Mouse (Mus musculus) gastrocnemius, postnatal 36 days (tissue): ENCODE results near the gene Ipcef1. TPM values are rescaled to one million over a fixed set of nuclear protein-coding genes. Genes with fewer than 3 reads are reported as not detected.
"Not testable (repeated sequence)": the region's sequence is repeated elsewhere in the genome, so short reads cannot be mapped to it uniquely, and the experiment has no call there.

Experiments
- DNase-seq, 2 experiments: peaks; one replicate each; pipeline ENCODE4 v3.0.0; 2022
- intact Hi-C: fragments of 180-260 bp; cut with DNase I; formaldehyde crosslinking; loops from one replicate; pipeline ENCODE4 v1.15.1; 2025
- total RNA-seq, 2 experiments: library from RNA; stranded (reverse); gene quantifications; 2 replicates each; pipeline ENCODE4 v1.2.3; 2021

Gene Ipcef1
- total RNA-seq, 2 experiments from 2014 or later = 0.05 to 0.10 TPM

DNA sequence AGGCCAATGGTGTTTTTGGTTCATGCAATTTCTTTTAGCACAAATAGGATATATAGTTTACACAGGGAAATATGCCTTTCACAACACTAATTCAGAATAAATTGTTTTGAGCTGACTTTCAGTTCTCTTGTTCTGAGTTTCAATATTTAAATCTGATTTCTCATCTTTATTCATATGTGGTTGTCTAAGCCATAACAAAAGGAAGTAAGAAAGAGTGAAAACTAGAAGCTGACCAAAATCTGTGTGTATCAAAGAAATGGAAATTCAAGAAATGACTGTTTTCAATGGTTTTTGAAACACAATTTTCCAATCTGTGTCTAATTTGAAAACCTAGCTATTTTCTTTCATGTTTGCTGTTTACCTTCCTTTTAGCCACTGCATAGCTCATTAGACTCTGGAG is 11.2 kb downstream of the Ipcef1 start:
- DNase-seq = no peak
- intact Hi-C loops = no loop called here

DNA sequence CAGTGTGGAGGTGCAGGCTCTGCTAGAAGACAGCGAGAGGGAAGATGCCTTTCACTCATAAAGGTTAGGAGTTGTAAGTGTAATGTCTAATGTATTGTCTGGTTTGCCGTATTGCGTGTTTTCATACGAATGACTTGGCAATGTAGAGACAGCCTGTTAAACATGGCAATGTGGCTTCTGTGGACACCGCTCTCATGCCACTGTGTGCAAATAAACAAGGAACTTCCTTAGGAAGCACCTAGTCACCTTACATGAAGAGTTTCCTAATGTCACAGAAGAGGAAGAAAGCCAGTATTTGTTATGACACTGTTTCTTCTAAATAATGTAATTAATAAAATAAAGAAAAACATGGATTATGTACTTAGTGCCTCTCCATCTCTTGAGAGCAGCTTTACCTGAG is 15.1 kb downstream of the Ipcef1 start:
- DNase-seq = no peak
- intact Hi-C loops = no loop called here

DNA sequence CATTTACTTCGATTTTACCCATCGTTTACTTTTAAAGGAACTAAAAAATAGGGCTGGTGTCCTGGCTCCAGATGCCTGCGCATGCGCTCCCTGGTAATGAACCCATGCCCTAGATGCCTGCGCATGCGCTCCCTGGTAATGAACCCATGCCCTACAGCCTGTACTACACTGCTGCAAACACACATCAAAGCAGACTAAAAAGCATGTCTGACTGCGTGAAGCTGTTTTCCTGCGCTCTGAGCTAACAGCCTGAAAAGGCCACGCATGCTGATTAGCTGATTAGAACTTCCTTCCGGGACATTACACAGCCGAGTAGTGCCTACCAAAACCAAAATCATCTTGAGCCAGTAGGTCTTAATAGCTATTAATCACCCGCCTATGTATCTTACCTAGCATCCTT is 16.7 kb downstream of the Ipcef1 start:
- intact Hi-C loops = no loop called here
- no peak for DNase-seq

DNA sequence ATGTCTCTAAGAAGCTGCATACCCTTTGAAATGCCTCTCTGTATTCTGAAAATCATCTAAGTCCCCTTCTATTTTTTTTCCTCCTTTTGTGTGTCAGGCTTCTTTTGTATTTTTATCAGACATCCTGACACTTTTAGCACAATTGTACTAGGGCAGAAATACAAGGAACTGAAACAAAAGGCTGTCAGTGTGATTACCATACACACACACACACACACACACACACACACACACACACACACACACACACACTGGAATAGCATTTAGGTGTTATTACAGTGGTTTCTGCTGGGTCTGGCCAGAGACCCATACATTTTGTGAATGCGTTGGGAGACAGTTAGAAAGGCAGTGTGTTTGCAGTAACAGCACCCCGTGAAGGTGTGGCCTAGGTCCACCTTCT is 18.8 kb downstream of the Ipcef1 start:
- DNase-seq = no peak
- intact Hi-C loops = no loop called here

DNA sequence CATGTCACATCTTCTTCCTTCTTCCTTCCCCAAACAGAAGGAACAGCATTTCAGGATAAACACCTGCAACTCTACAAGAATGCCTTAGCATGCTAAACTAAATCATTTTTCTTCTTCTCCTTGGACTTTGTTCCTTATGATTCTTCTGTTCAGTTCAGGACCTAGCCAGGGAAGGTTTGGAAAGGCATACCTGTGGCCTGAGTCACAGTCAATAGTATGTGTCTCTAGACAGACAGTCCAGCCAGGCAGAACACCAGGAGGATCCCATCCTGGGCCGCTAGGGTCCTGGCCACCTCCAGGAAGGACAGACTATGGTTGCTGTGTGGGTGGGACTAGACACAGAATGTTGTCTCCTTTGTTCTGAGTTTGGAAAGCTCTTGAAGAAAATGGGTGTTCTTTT is 27.2 kb downstream of the Ipcef1 start:
- intact Hi-C loops = no loop called here
- DNase-seq = no peak

DNA sequence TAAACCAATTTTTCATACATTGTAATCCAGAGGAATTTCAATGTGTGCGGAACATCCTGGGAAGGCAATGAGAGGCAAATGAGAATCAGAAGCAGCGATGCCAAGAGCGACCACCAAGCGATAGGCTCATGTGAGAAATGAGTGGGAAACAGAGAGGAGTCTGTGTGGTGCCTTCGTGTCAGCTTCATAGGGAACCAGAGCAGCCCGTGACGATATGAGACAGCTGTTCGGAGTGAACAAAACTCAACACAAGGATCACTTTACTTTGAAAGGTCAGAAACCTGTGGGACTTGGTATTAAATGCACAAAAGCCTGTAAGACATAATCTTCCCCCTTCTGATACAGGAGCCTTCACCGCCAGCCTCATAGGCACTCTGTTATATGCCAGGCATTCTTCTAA is 31.7 kb downstream of the Ipcef1 start:
- no peak for DNase-seq
- intact Hi-C loops = no loop called here

DNA sequence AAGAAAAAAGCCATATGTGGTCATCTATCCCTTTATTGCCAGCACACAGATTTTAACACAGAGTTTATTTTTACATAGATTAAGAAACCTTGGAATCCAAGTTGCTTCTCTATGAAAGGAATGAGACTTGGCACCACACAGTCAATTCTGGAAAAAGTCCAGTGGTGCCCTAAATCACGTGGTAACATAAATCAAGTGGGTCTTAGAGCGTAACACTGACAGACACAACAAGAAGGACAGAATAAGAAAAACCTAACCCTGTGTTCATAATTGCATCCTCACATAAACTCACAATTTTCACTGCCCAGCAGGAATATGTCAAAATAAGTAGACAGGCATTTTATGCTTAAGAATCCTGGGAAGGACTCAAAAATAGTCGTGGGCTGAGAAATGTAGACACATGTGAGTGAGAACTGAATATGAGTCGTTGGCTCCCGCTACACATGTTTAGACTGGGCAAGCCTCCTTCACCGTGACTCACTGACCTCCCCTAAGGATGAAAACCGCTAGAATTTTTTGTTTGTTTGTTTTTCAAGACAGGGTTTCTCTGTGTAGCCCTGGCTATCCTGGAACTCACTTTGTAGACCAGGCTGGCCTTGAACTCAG is 32.4 kb downstream of the Ipcef1 start:
- intact Hi-C loops = no loop called here
- DNase-seq = no peak

DNA sequence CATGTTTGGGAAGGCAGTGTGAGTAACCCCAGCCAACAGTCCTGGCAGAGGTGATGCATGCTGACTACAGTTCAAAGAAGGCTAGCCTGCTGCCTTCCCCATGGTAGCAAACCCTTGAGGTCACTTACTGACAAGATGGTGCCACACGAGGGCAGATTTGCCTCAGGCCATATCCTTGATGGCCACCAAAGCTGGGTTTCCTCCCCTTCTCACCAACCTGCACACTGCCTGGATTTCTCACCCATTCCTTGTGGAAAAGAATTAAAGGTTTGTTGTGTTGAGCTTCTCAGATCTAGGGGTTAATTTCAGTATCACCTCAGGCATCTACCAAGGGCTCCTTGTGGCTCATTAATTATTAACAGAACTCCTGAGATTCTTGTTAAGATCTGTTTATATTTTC is 37.1 kb downstream of the Ipcef1 start:
- DNase-seq = no peak
- intact Hi-C loops = no loop called here

DNA sequence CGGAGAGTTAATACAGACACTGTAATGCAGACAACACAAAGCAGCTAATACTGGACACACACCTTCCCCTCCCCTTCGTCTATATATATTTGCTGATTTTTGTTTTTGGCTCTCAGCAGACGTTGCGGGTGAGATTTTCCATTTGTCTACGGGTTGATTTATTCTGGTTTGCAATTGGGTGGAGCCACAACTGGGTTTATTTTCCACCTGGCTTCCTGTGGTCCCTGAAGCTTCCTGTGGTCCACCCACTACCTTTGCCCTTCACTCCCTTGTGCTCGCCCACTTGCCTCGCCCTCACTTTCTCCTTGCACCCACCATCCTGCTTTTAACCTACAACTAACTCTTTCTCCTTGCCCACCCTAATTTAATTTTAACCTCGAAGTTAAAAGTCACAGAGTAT is 41.7 kb downstream of the Ipcef1 start:
- no peak for DNase-seq
- intact Hi-C loops = no loop called here

DNA sequence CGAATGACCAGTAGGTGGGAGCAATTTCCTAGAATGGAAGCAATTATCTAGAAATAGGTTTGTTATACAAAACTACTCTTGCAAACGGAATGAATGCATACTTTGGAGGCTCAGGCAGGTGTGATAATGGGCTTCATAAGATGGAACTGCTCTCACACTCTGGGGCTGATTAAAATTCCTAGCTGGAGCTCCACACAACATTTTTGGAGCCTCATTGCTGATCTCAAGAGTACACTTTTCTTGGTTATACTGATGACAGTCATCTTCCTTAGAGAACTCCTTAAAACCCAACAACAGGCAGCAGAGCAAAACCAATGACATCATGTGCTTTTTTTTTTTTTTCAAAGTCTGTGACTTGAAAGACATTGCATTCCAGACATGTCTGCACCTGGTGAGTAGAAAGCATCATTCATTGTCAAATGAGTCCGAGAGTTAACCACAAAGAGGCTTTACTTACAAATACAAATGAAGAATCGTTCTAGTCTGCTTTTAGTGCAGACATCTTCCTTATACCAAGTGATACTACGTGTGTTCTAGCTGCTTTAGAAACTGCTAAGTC is 47.2 kb downstream of the Ipcef1 start:
- DNase-seq = no peak
- intact Hi-C loops = loop anchor here (10.0 kb wide), 1 partner anchor 120 kb away; no protein-coding TSS in a partner anchor

DNA sequence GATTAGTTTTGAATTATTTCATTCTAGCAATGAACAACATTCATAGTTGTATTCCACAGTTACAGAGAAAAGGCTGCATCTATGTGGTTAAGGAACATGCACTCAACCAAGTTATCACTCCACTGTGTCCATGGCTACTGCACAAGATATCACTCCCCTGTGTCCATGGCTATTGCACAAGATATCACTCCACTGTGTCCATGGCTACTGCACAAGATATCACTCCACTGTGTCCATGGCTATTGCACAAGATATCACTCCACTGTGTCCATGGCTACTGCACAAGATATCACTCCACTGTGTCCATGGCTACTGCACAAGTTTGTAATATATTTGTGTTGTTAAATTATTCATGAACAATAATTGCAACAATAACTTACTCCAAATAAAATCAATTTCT is 48.4 kb downstream of the Ipcef1 start:
- not testable (repeated sequence) for DNase-seq
- intact Hi-C loops = loop anchor here (10.0 kb wide), 1 partner anchor 119 kb away; no protein-coding TSS in a partner anchor

DNA sequence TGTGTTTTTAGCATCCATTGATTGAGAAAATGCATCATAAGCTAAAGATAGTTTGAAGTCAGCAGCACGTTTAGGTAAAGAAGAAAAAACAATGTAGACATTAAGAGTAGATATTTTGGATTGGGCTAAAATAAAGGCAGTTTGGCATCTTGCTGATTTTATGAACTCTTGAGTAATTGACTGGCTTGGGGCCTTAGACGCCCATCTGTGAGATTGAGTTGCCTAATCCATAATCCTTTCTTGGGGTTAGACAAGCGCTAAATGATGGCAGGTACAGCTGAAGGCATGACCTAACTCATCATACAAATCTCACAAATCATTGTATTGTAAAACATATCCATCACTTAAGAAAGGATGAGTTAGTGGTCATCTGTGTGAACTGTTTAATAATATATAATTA is 52.9 kb downstream of the Ipcef1 start:
- DNase-seq = no peak
- intact Hi-C loops = no loop called here

DNA sequence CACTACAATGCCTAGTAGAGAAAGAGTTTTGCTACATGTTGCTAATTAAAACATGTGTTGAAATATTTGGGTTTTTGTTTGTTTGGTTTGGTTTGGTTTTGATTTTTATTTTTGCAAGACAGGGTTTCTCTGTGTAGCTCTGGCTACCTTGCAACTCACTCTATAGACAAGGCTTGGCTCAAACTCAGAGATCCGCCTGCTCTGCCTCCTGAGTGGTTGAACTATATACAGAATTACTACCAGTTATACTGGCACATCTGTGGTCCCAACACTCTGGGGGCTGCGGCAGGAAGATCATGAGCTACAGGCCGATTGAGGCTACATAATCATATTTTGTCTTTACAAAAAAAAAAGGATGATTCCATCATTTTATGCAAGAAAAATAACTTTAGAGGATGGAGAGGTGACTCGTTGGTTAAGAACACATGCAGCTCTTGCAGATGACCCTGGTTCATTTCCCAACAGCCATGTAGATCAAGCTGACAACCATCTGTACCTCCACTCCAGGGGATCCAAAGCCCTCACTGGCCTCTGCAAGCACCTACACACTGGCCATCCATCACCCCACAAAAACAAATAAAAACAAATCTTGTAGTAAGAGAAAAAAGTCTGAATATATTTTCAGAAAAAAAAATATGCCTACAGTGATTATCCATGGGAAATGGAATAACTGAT is 53.6 kb downstream of the Ipcef1 start:
- DNase-seq = no peak
- intact Hi-C loops = no loop called here

DNA sequence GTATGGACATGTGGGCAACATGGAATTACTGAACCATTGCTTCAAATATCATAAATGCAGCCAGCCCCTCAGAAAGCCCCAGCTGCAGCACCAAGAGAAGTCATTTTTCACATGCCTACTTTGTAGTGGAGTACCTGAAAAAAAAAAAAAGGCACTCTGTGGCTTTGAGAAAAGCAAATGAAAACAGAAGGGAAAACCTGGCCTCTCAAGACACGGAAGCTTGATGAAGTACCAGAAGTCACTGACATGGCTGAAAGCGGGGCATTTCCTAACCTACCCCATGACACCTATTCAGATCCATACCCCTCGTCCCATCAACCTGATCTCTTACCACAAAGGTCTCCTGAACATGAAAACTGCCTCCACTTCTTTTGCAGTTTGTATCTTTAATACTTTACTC is 55.4 kb downstream of the Ipcef1 start:
- DNase-seq = no peak
- intact Hi-C loops = no loop called here

DNA sequence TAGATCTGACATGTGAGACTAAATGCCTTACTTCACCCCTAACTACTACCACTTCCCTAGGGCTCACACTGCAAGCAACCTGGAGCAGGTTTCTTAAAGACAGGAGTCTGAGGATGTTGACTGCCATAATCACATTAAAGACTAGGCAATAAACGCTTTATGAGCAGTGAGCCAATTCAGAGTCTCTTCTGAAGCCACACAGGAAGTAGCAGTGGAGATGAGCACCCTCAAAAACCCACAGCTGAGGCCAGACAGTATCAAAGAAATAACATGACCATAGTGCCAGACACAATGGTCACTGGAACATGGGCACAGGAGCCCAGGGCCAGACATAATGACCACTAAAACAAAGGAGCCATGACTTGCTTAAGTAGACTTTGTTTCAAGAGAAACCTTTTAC is 63.7 kb downstream of the Ipcef1 start:
- intact Hi-C loops = no loop called here
- DNase-seq = no peak

DNA sequence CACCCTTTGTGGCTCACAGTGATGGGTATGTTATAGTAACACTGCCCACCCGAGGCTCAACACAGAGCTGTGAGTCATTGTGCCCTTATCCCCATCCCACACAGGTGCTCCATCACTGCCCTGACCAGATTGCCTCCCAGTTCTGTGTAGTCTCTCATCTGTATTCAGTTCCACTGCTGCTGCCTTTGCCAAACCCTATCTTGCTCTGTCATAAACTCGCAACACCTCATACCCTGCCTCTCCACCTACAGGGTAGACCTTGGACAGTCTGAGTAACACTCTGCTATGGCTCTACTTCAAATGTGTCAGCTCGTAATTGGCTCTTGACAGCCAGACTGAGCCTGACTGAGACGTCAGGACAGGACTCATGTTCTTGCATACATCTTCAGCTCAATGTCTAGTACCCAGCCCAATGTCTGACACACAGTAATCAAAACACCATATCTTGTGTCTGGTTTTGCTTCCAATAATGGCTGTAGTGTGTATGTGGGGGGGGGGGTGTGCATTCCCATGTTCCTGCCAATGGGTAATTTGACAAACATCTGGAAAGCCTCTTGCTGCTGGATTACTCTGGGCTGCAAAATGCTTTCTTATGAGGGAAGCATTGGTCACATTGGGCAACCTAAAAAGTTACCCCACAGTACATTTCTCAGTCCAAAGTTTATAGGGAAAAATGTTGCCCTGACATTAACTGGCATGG is 64.7 kb downstream of the Ipcef1 start:
- no peak for DNase-seq
- intact Hi-C loops = no loop called here

DNA sequence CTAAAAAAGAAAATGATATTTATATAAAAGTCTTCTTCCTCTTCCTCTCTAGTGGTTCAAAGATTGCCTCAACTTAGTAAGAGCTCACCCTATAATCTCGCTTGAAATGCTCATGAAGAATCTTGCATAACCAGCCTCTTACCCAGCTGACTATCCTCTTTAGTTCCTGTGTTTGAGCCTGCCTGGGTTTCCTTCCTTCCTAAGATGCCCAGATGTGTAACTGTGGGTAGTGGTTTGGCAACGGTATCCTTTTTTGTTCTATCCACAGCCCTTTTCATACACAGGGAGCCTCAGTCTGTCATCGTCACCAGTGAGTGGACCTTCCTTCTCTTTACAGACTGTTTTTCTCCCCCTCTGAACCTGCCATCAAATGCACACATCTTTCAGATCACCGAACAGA is 66.0 kb downstream of the Ipcef1 start:
- intact Hi-C loops = no loop called here
- DNase-seq = no peak

DNA sequence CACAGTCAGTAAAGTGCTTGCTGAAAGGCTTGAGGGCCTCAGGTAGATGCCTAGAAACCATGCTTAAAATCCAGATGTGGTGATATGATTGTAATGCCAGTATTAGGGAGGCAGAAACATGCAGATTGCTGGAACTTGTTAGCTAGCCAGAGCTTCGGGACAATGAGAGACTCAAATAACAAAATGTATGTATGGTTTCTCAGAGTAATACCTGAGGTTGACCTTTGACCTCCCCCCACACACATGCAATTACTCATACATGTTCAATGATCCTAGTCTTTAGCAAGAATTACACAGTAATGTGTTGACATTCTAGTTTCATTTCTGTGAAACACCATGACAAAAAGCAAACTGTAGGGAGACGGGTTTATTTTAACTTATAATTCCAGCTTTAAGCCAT is 68.8 kb downstream of the Ipcef1 start:
- DNase-seq = no peak
- intact Hi-C loops = no loop called here

DNA sequence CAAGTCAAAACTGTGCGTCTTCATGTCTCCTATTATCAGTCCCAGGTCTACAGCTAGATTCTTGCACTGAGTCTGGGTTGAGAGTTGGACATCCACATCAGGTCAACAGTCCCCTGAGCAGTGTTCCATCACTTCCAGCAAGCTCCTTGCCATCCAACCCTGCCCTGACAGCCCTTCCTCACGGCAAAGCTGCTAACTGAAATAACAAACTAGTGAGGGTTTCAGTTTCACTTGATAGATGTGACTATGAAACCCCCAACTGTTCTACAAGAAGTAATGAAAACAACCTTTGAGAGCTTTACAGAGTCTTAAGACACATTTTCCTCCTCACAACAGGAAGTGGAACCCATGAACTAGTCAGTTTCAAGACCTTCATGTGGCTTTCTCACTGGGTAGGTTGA is 69.5 kb downstream of the Ipcef1 start:
- intact Hi-C loops = no loop called here

DNA sequence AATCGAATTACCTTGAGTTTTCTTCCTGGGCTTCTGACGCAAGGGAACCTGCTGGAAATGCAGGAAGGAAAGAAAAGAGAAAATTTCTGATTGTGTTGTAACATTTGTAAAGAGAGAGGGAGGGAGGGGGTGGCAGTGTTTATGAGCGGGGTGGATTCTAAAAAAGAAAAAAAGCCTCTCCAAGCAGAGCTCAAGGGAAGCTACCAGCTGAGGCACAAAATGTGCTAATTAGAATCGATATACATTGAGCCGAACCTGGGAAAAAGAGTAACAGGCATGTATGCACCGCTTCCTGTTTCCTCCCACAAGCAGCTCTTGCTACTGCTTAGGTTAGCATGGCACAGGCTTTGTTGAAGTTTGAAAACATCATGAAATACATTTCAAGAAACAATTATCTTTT is 72.0 kb downstream of the Ipcef1 start:
- intact Hi-C loops = no loop called here

More for the DNA sequence above, 69.5 kb downstream of the Ipcef1 start:
- no peak for DNase-seq

DNA sequence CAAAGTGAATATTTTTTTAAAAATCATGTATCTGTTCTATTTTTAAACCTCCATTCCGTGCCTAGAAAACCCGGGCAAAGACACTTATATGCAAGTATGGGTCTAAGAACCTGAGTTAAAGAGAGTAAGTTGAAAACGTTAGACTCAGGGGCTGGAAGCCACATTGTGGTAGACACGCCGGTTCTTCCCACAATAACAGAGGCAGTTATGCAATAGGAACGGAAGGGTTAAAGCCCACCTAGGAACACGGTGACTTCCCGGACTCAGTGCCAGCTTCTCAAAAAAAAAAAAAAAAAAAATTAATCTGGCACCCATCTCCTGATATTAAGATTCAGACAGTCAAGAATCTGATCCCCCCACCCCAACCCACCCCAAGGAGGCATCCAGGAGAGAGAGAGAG is 72.5 kb downstream of the Ipcef1 start:
- intact Hi-C loops = no loop called here
- DNase-seq = no peak

More for the DNA sequence above, 72.0 kb downstream of the Ipcef1 start:
- no peak for DNase-seq

DNA sequence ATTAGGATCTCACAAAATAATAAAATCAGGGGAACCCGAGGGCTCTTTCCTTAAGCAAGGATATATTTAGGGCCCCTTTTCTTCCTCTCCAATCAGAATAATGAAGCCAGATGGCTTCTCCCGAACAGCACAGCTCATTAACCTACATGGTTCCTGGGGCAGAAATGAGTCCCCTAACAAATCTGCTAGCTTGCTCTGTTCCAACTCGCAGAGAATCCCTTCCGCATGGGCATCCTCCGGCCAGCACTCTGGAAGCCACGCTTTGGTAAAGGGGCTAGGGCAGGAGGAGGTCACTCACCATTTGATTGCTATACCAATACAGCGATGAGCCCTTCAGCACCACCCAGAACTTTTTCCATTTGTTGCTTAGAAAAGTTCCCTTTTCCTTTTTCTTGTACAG is 73.1 kb downstream of the Ipcef1 start:
- intact Hi-C loops = no loop called here
- no peak for DNase-seq
